Mouse (Mus musculus) bone marrow, adult 2 months (tissue): ENCODE measurements around the gene Gm10160. TPM values are rescaled to one million over a fixed set of nuclear protein-coding genes. Genes with fewer than 3 reads are reported as not detected.

Experiments
- H3K27ac ChIP-seq: fragments of 200-500 bp; 2 replicates; pipeline ENCODE4 v1.5.1; 2012; ENCODE audit warnings: low read depth, mild to moderate bottlenecking, control low read depth, inconsistent platforms, low read length; ENCODE audit not compliant: control insufficient read depth, poor library complexity, insufficient read depth
- H3K4me1 ChIP-seq: fragments of 200-500 bp; 2 replicates; pipeline ENCODE4 v1.6.1; 2011; ENCODE audit warnings: low read length; ENCODE audit not compliant: control insufficient read depth, insufficient read depth
- H3K4me3 ChIP-seq: fragments of 200-500 bp; replicated peaks from 2 replicates; pipeline ENCODE3; 2011; ENCODE audit warnings: mild to moderate bottlenecking, low read depth, low read length, control low read depth; ENCODE audit not compliant: control insufficient read depth
- CTCF ChIP-seq: fragments of 200-500 bp; IDR thresholded peaks from 2 replicates; pipeline ENCODE4 v1.5.1; 2011; ENCODE audit warnings: low read length, control low read depth; ENCODE audit not compliant: control insufficient read depth, insufficient read depth
- POLR2A ChIP-seq: fragments of 200-500 bp; IDR thresholded peaks from 2 replicates; pipeline ENCODE4 v1.6.1; 2011; ENCODE audit warnings: low read depth, mild to moderate bottlenecking, control low read depth, low read length, borderline replicate concordance; ENCODE audit not compliant: control insufficient read depth
- WGBS: fragments of 180-500 bp; shearing (Covaris S2); methylation state at CpG from one replicate; pipeline ENCODE4 v1.1.7; 2018; 5-methylcytosine and 5-hydroxymethylcytosine counted together
- polyA plus RNA-seq: library from polyadenylated mRNA; stranded (reverse); fragments of >200 nt; gene quantifications from 2 replicates; pipeline ENCODE4 v1.2.4, GENCODE M21; 2011; ENCODE audit warnings: low replicate concordance; ENCODE audit not compliant: missing spikeins, insufficient read depth, insufficient read length

Gm10160 gene
- polyA plus RNA-seq, 1 experiment = not detected

DNA sequence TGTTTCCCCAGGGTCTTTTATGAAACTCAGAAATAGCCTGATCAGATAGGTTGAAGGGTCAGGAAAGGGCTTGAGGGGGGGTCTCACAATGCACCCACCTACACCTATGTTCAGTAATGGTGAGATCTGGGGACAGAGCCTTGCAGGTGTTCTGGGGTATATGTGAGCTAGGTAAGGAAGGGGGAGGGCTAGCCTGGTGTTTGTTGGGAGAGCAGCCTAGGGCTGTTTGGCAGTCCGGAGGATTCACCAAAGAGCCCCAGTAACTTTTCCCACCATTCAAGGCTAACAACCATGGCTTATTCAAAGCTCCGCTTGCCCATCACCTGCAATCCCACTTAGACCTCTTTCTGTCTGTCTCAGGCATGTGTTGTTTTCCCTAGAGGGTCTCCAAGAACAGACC, 5.9 kb upstream of the Gm10160 start:
- Histone ChIP-seq H3K27ac (peak overlapping the region; percentile 90), H3K4me3 (peak overlapping the region; percentile 84), H3K4me1 (peaks cover 9% of the 10 kb centered on the region; the same call in 1 of the 2 replicates)
- 65% methylated on average over 2 of the region's 2 CpGs for WGBS
- TF ChIP-seq POLR2A = no peak
- no peak for TF ChIP-seq CTCF

GRCm38 (mm10) chr7:81860996-81861395, 5.4 kb upstream of the Gm10160 start:
- Histone ChIP-seq H3K4me1 (peaks cover 9% of the 10 kb centered on the region; the same call in 1 of the 2 replicates), H3K27ac (peak overlapping the region; percentile 90), H3K4me3 (peak overlapping the region; percentile 77)
- TF ChIP-seq CTCF (no peak), POLR2A (no peak)
- 8% methylated on average over 5 of the region's 5 CpGs for WGBS

- TF ChIP-seq CTCF = no peak
- TF ChIP-seq POLR2A = peak; percentile 57; the same call in 1 of the 2 replicates
- H3K4me3 ChIP-seq = peak overlapping the region; percentile 77
- WGBS = 1% methylated on average over 11 of the region's 11 CpGs
- peaks cover 9% of the 10 kb centered on the region; the same call in 1 of the 2 replicates for H3K4me1 ChIP-seq
- H3K27ac ChIP-seq = peak overlapping the region; percentile 90
Observed at GRCm38 (mm10) chr7:81860071-81860470, 4.5 kb upstream of the Gm10160 start.

DNA sequence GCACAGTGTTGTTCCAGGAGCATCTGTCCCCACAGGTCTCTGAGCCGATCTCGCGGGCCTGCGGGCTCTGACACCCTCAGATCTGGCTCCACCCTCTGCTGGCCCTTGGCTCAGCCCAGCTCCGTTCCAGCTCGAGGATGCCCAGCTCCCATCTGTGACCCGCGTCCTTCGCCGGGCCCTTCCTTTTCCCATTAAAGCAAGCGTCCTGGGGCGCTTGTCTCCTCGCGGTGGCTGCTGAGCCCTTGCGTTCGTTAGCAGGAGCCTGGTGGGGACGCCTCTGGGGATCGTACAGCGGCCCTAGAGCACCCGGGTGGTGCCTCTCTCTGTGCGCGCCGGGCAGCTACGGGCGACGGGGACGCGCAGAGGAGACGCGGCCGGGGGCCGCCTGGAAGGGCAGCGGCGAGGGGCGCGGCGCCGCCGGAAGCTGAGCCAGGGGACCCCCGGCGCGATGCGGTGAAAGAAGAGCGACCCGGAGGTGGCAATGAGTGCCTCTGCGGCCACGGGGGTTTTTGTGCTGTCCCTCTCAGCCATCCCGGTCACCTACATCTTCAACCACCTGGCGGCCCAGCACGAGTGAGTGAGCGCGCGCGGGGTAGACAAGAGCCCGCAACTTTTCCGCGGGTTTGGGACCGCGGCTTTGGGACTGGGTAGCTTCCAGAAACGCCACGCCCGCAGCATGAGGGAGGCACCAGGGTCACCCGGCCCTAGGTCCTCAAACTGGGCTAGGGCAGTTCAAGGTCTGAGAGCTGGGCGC, 3.6 kb upstream of the Gm10160 start, which contains the start of gene Tm6sf1:
TSS of gene Tm6sf1 (plus strand) at position 34 of the 754 bp plus-strand sequence.
- peaks cover 11% of the 10 kb centered on the region; the same call in 1 of the 2 replicates for H3K4me1 ChIP-seq

DNA sequence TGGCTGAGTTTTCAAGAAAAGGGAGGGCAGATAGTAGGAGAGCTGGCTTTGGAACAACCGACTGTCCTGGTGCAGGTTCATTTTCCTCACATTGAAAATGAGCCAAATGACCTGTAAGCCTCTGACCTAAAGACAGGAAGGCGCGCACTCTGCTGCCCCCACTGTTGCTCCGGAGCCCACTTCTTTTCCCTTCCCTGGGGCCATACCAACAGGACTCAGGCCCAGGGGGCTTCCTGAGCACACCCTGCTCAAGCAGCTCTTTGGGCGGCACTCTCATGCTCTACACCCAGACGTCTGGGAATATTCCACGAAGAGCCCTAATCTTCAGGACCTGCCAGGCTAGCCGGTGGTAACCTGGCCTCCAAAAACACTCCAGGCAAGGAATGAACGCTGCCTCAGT, 2.6 kb upstream of the Gm10160 start:
- Histone ChIP-seq H3K27ac (peak overlapping the region; percentile 11; the same call in 1 of the 2 replicates), H3K4me3 (peak overlapping the region; percentile 27), H3K4me1 (peaks cover 11% of the 10 kb centered on the region)
- TF ChIP-seq POLR2A = no peak
- TF ChIP-seq CTCF = no peak
- WGBS = 26% methylated on average over 9 of the region's 9 CpGs

More for the DNA sequence above, 3.6 kb upstream of the Gm10160 start, which contains the start of gene Tm6sf1:
- TF ChIP-seq CTCF (no peak), POLR2A (peak; percentile 70; the same call in 1 of the 2 replicates)
- WGBS = under 1% methylated on average over 63 of the region's 64 CpGs
- peak within 1 kb of the TSS; percentile 77 for H3K4me3 ChIP-seq
- peak within 1 kb of the TSS; percentile 90 for H3K27ac ChIP-seq

DNA sequence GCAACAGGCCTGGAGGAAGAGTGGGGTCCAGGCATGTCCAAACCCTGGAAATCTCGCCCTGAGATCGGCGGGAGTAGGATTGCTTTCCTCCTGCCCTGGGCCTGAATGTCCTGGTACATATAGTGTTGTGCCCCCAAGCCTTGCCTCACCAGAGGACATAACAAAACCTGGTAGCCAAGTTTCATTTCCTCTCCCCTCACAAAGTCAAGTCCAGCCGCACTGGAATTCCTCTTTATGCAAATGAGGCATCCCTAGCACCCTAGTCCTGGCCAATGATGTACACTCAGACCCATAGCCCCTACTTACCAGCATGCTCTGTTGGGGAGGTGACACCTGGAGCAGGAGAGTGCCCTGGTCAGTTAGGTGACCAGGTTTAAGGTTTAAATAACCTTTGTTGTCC, 627 bp upstream of the Gm10160 start:
- TF ChIP-seq POLR2A (no peak), CTCF (no peak)
- WGBS = 53% methylated on average over 4 of the region's 4 CpGs
- Histone ChIP-seq H3K4me1 (peaks cover 15% of the 10 kb centered on the region), H3K4me3 (no peak overlapping the region), H3K27ac (peak overlapping the region; percentile 10; the same call in 1 of the 2 replicates)

DNA sequence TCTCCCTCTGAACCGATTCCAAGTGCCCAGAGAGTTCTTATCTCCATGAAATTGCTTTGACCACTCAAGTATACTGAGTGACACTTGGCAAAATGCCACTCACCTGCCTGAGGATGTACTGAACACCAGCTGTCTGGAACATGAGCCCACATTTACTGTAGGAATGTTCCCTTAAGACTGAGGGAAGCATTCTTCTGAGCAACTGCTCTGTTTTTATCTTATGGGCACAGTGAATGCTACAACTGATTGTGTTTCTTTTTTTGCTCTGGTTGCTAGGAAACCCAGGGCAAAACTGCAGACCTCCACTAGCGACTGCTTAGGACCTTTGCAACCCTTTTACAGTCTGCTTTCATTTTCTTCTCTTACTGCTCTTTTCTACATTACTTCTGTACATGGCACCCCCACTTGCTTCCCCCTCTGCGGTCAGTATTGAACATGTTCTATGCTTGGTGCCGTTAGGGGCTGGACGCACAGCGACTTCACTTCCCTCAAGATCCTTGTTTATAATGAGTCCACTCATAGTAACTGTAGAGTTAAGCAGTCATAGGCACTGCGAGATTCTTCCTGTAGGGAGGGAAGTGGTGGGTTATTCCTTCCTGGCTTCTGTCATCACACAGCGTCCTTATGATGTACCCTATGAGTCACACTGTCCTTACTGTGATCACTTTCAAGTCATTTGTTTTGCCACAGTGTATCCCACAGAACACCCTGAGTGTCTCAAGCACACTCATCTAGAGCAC, 856 bp downstream of the Gm10160 start:
- WGBS = 3% methylated on average over 8 of the region's 8 CpGs
- Histone ChIP-seq H3K4me3 (peak overlapping the region; percentile 25), H3K27ac (peak overlapping the region; percentile 35; the same call in 1 of the 2 replicates), H3K4me1 (peaks cover 16% of the 10 kb centered on the region)
- TF ChIP-seq POLR2A = no peak
- no peak for TF ChIP-seq CTCF

DNA sequence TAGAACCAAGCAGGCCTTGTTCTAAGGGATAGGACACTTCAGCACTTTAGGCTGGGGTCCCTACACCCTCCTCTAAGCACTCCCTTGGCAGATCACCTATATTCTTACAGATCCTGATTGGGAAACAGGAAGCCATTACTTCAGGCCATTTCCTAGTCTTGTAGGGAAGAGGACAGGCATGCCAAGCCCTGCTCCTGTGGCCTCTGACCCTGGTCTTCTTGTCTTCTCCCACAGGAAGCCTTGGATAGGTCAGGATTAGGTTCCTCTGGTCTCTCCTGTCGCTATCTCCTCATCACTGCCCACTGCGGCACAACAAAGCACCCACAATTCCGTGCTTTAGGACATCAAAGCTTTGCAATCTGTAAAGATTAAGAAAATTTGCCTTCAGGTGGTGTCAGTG, 3.9 kb downstream of the Gm10160 start:
- Histone ChIP-seq H3K27ac (peak overlapping the region; percentile 19), H3K4me1 (peaks cover 17% of the 10 kb centered on the region), H3K4me3 (no peak overlapping the region)
- WGBS = 57% methylated on average over 3 of the region's 3 CpGs
- TF ChIP-seq CTCF (no peak), POLR2A (no peak)

DNA sequence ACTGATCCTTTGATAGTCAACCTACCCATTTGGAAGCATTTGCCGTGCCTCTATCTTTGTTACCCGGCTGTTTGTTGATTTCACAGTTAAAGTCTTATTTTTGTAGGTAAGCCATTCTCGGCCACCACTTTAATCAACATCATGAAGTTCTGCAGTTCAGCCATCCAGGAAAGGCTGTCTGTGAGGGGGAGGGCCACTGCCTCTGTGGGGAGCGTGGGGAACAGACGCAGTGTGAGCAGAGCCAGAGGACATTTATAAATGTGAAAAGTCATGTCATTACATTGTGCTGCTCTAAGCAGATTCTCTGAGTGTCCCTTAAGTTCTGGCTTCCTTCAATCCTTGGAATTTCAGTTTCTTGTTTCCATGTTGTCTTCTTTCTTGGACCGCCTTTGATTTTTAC, 5.4 kb downstream of the Gm10160 start:
- Histone ChIP-seq H3K27ac (no peak overlapping the region), H3K4me3 (no peak overlapping the region), H3K4me1 (peaks cover 17% of the 10 kb centered on the region)
- TF ChIP-seq POLR2A (no peak), CTCF (no peak)
- 72% methylated on average over 6 of the region's 6 CpGs for WGBS
